Mouse (Mus musculus): ENCODE measurements around the gene Sytl3.
"Not testable (repeated sequence)": the region's sequence is repeated elsewhere in the genome, so short reads cannot be mapped to it uniquely, and the experiment has no call there.

Gene Sytl3

GRCm38 (mm10) chr17:6658801-6659200 lies at the start of gene Sytl3:
Gene Sytl3, plus strand, starts transcription at chr17:6659093.
- not testable (repeated sequence) for DNase-seq (ENCODE audit: low read depth, low spot score)

DNA sequence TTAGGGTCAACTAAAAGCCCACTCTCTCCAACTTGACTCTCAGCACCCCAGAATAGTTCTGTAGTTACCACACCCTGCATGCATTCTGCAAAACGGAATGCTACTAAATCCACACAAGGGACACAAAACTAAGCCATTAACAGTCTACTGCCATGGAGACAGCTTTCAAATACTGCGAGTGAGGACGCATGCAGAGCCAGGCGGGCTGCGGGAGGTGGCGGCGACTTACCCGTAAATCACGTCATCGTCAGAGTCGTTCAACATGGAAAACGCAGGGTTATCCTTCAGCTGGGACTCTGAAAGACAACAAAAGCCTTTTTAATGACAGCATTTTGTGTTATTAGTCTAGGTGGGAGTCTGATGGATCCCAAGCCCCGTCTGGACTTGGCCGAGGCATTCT lies 45.4 kb upstream of the Sytl3 start:
- DNase-seq (ENCODE audit: low read depth, low spot score) = not testable (repeated sequence)

GRCm38 (mm10) chr17:6614316-6614715 lies 44.6 kb upstream of the Sytl3 start:
- DNase-seq (ENCODE audit: low read depth, low spot score) = not testable (repeated sequence)

- DNase-seq (ENCODE audit: low read depth, low spot score) = not testable (repeated sequence)
These were observed 42.2 kb upstream of the Sytl3 start for GRCm38 (mm10) chr17:6616731-6617130.

DNA sequence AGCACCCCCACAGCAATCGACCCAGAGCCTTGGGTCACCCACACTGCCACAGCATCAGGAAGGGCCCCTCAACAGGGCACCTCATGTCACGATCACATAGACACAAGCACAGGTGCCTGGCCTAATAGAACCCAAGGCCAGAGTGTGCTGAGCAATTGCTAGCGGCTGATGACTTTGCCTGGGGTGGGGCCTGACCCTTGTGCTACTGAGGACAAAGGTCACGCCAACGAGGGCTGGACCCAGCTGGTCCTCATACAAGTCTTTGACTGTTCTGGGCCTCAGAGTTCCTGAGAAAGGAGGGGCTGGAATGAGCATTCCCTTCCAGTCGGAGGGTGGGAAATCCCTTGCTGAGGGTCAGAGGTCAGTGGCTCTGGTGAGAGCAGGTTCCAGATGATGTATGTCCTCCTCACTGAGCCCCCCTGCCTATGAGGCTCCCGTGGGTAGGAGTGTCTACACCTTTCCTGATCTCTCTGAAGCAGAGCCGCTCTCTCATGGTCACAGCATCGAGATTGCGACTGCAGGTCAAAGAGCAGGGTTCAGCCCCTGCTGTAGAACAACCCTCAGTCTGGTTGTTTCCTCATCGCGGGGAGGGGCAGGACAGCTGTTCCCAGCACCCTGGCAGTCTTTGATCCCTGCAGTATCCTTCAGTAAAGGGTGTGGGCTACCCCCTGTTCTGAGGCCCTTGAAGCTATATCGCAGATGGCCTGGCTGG lies 41.0 kb upstream of the Sytl3 start:
- DNase-seq (ENCODE audit: low read depth, low spot score) = not testable (repeated sequence)

DNA sequence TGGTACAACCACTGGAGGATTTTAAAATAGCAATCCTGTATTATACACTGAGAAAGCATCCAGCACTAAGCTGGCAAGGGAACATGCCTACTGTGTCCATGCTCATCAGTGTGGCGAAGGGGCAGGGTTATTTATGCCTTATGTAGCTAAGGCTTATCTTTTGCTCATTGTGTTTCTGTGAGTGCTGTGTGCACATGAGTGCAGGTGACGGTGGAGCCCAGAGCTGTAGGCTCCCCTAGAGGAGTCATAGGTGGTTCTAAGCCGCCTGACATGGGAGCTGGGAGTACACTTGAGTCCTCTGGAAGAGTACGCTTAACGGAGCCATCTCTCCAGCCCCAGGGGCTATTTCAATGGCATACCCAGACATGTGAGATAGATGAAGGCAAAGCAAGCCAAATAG lies 39.6 kb upstream of the Sytl3 start:
- peak; percentile 3 for DNase-seq (ENCODE audit: low read depth, low spot score)

DNA sequence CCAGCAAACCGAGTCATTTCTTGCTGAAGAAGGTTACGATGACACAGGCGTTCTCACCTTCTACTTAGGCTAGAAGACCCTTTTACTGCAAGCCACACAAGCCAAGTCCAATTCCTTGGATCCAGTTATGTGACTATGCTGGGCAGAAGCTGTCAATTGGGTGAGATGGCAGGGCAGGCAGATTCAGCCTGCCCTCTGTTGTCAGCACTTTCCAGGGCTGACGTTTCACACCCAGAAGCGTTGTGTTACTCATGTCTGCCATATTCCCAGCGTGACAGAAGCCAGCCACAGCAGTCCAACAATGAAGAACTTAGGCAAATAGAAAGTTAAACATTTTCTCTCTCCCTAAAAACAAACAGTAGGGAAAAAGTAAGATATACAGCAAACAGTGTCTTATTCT lies 38.9 kb upstream of the Sytl3 start:
- peak; percentile 54 for DNase-seq (ENCODE audit: low read depth, low spot score)

DNA sequence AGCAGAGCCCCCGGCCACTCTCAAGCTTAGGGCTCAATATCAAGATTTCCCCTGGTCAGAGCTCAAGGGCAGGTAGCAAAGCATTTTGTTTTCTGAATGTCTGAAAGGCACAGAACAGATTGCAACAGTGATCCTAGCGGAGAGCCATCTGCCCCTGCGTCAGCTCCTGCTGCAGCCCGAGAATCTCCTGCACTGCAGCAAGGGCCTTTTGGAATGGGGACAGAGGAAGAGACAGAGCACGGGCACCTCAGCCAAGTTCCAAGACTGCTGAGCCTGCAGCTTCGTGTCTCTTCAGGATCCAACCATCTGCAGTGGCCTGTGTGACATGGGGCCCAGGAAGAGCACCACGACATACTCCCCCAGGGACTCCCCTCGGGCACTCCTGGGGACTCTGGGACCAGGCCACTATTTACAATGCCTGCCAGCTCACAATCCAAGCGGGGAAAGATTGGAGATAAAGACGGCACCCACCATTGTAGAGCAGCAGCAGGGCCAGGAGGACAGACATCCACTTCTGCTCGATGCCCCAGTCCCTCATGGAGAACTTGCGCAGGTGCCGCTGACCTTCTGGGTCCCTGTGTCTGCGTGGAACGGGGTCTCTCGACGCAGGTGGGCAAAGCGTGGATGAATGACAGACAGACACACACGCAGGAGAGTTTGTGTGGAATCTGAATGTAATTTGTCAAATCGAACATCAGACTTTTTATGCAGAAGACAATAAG lies 38.0 kb upstream of the Sytl3 start:
- not testable (repeated sequence) for DNase-seq (ENCODE audit: low read depth, low spot score)

DNA sequence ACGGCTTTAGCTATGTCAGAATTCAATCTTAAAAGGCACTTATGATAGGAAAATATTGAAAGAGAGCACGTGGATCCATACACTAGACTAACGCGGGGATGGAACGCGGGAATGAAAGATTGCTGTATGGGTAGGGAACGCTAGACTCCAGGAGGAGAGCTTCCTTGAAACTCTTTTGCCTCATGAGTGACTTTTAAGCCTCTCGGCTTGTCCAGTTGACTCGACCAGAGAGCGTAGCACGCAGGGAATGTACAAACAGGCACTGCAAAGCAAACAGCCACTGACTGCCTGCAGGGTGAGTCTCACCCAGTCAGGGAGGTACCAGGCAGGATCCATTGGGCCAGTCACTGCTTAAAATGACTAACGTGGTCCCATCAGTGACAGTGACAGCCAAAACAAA lies 36.9 kb upstream of the Sytl3 start:
- DNase-seq (ENCODE audit: low read depth, low spot score) = not testable (repeated sequence)

- not testable (repeated sequence) for DNase-seq (ENCODE audit: low read depth, low spot score)
These were observed 33.9 kb upstream of the Sytl3 start for GRCm38 (mm10) chr17:6624926-6625558.

DNA sequence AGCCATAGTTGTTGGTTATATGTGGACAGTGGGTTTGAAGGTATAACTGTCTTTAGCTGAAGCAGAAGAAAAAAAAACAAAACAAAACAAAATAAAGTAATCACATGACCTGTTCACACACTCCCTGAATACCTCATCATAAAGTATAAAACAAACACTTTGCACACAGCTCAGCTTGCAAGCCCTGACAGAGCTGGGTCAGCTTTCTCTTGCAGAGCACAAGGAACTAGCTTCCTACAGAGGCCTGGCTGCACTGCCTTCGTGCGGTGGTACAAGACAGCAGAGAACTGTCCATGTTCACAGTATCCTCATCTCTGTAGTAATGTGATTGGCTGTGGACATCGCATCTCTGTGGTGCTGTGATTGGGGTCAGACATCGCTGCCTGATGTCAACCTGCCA lies 28.5 kb upstream of the Sytl3 start:
- not testable (repeated sequence) for DNase-seq (ENCODE audit: low read depth, low spot score)

- not testable (repeated sequence) for DNase-seq (ENCODE audit: low read depth, low spot score)
These were observed 26.0 kb upstream of the Sytl3 start for GRCm38 (mm10) chr17:6632850-6633249.

DNA sequence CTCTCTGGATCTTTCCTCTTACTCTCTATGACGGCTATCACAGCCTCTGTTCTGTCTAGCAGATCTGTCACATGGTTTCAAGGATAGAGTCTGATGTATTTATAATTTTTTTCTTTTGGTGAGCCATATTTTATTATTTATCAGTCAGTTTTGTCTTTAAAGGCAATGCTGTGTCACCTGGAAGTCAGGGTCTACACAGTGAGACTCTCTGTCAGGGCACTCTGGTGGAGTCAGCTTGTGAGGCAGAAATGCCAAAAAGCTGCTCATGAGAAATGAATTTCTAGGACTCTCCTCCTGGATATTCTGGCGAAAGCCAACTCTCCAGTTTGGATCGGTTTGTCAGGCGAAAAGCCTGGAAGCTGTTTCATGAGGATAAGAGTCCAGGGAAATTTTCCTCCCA lies 23.1 kb upstream of the Sytl3 start:
- not testable (repeated sequence) for DNase-seq (ENCODE audit: low read depth, low spot score)

DNA sequence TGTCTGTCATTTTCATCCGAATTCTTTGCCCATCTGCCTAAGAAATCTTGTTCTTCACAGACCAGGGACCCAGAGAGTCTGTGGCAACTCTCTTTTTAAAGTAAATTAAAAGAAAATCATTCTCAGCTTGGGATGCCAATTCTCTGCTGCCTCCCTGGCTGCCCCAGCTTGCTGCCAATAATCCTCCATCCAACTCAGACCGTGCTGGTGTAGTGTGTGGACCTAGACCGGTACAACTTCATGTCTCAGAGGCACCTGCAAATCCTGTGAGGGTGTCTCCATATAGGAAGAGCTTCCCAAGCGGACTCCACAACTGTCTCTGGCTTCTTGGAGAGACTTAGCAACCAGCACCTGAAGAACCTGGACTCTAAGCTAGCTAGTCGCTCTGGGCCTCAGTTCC lies 22.0 kb upstream of the Sytl3 start:
- no peak for DNase-seq (ENCODE audit: low read depth, low spot score)

- not testable (repeated sequence) for DNase-seq (ENCODE audit: low read depth, low spot score)
These were observed 21.5 kb upstream of the Sytl3 start for GRCm38 (mm10) chr17:6637434-6637833.

DNA sequence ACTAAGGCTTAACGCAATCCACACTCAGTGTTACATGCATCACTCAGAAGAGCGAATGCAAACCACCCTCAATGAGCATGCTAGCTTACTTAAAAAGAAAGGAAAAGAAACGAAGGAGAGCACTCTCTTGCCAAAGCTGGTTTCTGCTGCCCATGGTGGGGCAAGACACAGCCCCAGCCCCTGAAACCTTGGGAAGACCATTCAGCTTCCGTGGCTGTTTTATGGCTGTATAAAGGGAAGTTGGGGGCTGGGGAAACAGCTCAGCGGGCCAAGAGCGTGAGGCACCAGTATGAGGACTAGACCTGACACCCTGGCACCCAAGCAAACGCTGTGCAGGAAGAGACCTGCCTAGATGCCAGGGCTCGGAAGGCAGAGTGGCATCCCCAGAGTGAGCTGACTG lies 20.4 kb upstream of the Sytl3 start:
- DNase-seq (ENCODE audit: low read depth, low spot score) = not testable (repeated sequence)

DNA sequence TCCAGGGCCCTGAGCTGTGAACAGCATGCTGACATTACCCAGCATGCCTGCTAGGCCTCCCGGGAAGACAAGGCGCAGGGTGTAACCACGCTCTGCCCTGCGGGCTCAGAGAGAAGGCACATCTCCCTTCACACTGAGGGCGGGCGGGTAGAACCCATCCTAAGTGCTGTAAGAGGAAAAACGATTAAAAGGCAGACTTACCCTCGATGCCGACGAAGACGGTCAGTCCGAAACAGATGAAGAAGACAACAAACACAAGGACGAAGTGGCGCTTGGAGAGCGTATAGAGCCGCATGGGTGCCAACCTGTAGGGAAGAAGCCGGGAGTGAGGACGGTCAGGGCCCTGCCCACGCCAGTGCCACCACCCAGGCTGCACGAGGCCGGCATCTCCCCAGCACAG lies 19.4 kb upstream of the Sytl3 start:
- DNase-seq (ENCODE audit: low read depth, low spot score) = not testable (repeated sequence)

DNA sequence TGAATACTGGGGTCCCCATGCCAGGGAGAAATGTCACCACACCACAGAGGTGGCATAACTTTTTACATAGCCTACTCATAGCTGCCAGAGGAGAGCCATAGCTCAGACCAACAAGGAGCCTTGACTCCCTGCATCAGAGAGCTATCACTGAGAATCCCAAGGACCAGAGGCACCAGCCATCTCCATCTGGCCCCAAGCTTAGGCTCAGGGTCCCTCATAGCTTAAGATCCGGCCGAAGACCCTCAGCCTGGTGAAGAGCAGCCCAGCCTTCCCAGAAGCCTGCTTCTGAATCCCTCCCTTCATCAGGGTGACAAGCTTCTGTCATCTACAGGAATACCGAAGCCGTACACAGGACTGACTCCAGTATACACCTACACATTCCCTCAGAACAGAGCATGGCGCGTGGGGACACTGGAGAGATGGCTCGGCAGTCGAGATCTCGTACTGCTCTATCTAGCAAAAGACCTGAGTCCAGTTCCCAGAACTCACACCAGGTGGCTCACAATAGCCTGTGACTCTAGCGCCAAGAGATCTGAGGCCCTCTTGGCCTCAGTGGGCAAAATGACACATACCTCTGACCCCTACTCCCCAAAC lies 18.8 kb upstream of the Sytl3 start:
- not testable (repeated sequence) for DNase-seq (ENCODE audit: low read depth, low spot score)

DNA sequence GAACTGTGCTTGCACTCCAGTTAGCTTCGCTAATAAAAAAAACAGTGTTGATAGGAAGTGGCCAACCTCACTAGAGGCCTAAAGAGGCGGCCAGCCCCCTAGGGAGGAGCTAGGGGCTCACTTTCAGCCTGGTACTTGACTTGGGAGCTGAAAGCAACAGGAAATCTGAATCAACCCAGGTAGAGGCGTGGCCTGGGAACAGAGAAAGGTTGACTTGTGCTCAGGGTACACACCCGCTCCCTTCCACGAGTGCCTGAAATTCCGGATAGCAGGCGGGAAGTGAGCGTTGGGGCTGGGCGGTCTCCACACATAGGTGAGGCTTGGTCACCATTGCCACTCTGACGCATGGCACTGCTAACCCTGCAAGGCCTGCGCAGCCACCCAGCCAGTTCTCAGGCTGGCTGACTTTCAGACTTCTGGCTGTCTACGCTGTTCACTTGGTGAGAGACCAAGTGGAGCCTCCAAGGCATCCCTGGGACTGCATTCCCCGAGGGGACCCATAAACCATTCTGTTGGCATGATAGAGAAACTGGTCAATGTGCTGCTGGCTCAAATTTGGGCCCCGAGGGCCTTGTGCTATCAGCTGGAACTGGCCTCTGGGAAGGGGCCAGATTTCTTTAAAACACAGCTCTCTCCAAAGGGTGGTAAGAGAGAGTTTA lies 18.0 kb upstream of the Sytl3 start:
- DNase-seq (ENCODE audit: low read depth, low spot score) = not testable (repeated sequence)

DNA sequence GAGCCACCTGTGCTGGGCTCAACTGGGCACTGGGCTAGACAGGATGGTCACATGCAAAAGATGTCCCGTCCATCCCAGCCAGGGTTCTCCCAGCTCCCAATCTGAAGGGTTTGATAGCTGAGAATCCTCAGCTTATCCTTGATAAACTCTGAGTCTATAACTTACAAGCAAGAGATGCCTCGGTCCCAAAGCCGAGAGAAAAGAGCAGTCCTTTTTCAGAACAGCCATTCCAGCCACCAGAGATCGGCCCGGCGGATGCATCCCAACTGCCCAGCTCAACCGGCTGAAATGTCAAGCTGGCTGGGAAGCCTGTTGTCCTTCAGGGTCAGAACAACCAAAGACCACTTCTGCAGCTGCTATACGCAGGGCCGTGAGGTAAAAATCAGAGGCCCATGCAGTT lies 14.7 kb upstream of the Sytl3 start:
- DNase-seq (ENCODE audit: low read depth, low spot score) = not testable (repeated sequence)

DNA sequence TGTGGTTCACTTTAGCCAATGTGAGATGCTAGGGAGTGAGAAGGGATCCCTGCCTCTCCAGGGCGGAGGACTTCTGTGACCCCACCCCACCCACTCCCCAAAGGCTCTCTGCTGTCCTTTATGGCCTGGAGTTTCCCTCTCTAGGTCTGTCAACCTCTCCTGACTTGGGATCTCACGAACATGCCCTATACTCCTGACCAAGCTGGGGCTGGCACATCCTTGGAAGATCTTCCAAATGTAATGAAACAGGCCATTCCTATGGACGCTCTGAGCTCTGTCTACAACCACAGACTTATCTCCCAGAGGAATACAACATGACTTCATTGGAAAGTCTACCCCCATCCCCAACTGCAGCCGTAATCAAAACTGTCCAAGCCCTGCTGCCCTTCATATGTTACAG lies 14.2 kb upstream of the Sytl3 start:
- DNase-seq (ENCODE audit: low read depth, low spot score) = not testable (repeated sequence)

DNA sequence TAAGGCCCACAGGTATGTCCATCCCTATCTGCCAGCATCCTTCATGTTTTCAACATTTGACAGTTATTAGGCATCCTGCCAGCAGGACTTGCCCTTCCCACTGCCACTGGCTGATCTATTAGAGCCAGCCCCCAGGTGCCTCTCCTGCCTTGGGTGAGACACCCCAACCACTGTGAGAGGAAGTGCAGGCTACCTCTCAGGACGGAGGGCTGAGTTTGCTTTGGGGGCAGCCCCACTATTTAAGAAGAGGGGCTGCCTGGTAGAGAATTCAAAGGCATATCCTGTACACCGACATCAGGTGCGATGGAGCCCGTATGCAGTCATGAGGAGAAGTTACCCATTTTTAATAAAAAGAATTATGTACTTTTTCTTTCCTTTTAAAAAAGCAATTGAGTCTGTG lies 13.2 kb upstream of the Sytl3 start:
- not testable (repeated sequence) for DNase-seq (ENCODE audit: low read depth, low spot score)
